Mouse (Mus musculus): ENCODE results near the gene Abat. TPM values are rescaled to one million over a fixed set of nuclear protein-coding genes. Genes with fewer than 3 reads are reported as not detected.
"Not testable (repeated sequence)": the region's sequence is repeated elsewhere in the genome, so short reads cannot be mapped to it uniquely, and the experiment has no call there.

Gene Abat
- polyA plus RNA-seq, 1 experiment from 2014 or later = 41.2 TPM

GRCm38 (mm10) chr16:8560079-8560478 lies 46.9 kb downstream of the Abat start:
- Histone ChIP-seq H3K4me1 (no peaks in the 10 kb centered on the region), H3K4me2 (no peak overlapping the region), H3K27me3 (replicated peaks) (no peaks in the 10 kb centered on the region), H3K9ac (no peak overlapping the region), H3K9me3 (peaks cover 22% of the 10 kb centered on the region), H3K4me3 (no peak overlapping the region), H3K27ac (replicated peaks) (no peak overlapping the region), H3K36me3 (peaks cover 10% of the 10 kb centered on the region; the same call in 1 of the 2 replicates)
- no peak for ATAC-seq (ENCODE audit: extremely low read depth, insufficient number of reproducible peaks, low FRiP score, low TSS enrichment)
- WGBS = 88% methylated on average over 17 of the region's 17 CpGs

GRCm38 (mm10) chr16:8561101-8561500 lies 47.9 kb downstream of the Abat start:
- not testable (repeated sequence) for H3K27ac ChIP-seq (replicated peaks); ATAC-seq (ENCODE audit: extremely low read depth, insufficient number of reproducible peaks, low FRiP score, low TSS enrichment); H3K9ac ChIP-seq; H3K27me3 ChIP-seq (replicated peaks); H3K4me1 ChIP-seq; H3K4me2 ChIP-seq; H3K4me3 ChIP-seq
- H3K36me3 ChIP-seq = peaks cover 10% of the 10 kb centered on the region; the same call in 1 of the 2 replicates
- WGBS = 51% methylated on average over 4 of the region's 4 CpGs
- peaks cover 22% of the 10 kb centered on the region for H3K9me3 ChIP-seq

DNA sequence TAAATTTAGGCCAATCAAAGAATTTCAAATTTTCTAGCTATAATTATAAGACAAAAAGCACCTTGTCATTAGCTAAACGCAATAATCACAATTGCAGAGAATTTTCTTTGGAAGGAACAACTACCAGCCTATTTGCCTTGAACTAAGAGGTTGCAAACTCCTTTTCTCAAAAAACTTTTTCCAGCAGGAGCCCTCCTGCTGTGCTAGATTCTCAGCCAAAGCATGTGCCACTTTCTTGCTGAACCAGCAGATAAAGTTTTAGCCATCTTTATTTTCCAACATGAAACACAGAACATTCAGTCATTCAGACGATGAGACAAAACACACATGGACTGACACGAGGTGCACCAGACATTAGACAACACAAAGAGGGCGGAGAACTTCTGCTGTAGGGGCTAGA lies 48.6 kb downstream of the Abat start:
- not testable (repeated sequence) for H3K9ac ChIP-seq; H3K4me2 ChIP-seq; H3K27ac ChIP-seq (replicated peaks); H3K4me3 ChIP-seq; H3K27me3 ChIP-seq (replicated peaks); ATAC-seq (ENCODE audit: extremely low read depth, insufficient number of reproducible peaks, low FRiP score, low TSS enrichment); H3K4me1 ChIP-seq
- Histone ChIP-seq H3K36me3 (peaks cover 10% of the 10 kb centered on the region; the same call in 1 of the 2 replicates), H3K9me3 (peaks cover 18% of the 10 kb centered on the region)
- WGBS = 40% methylated on average over 4 of the region's 4 CpGs

GRCm38 (mm10) chr16:8562827-8563226 lies 49.6 kb downstream of the Abat start:
- peaks cover 10% of the 10 kb centered on the region; the same call in 1 of the 2 replicates for H3K36me3 ChIP-seq
- 54% methylated on average over 3 of the region's 3 CpGs for WGBS
- not testable (repeated sequence) for H3K4me1 ChIP-seq; H3K4me2 ChIP-seq; H3K27ac ChIP-seq (replicated peaks); H3K4me3 ChIP-seq; H3K9ac ChIP-seq; H3K27me3 ChIP-seq (replicated peaks); ATAC-seq (ENCODE audit: extremely low read depth, insufficient number of reproducible peaks, low FRiP score, low TSS enrichment)
- H3K9me3 ChIP-seq = peaks cover 13% of the 10 kb centered on the region

DNA sequence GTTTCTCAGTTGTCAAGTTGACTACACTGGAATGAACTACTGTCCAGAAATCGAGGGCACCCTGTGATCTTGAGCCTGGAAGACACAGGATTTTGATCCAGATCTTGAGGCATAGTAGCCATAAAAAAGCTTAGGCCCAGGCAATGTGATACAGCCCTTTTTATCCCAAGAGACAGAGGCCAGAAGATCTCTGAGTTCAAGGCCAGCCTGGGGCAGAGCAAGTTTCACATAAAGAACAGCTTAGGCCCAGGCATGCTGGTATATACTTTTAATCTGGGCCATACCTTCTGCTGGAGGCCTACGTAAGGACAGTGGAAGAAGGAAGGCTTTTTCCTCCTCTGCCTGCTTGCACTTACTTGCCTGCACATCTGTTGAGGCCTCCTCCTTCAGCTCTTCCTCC lies 51.6 kb downstream of the Abat start:
- H3K9me3 ChIP-seq = peaks cover 4% of the 10 kb centered on the region
- 77% methylated on average over 2 of the region's 2 CpGs for WGBS
- H3K9ac ChIP-seq = no peak overlapping the region
- H3K4me1 ChIP-seq = peaks cover 21% of the 10 kb centered on the region
- ATAC-seq (ENCODE audit: extremely low read depth, insufficient number of reproducible peaks, low FRiP score, low TSS enrichment) = no peak
- no peak overlapping the region for H3K4me3 ChIP-seq
- H3K27ac ChIP-seq (replicated peaks) = no peak overlapping the region
- no peaks in the 10 kb centered on the region for H3K27me3 ChIP-seq (replicated peaks)
- H3K36me3 ChIP-seq = peaks cover 4% of the 10 kb centered on the region; the same call in 1 of the 2 replicates
- no peak overlapping the region for H3K4me2 ChIP-seq

- 80% methylated on average over 2 of the region's 2 CpGs for WGBS
- Histone ChIP-seq H3K27ac (replicated peaks) (no peak overlapping the region), H3K27me3 (replicated peaks) (no peaks in the 10 kb centered on the region), H3K4me1 (peaks cover 28% of the 10 kb centered on the region), H3K9ac (no peak overlapping the region), H3K4me3 (no peak overlapping the region), H3K36me3 (no peaks in the 10 kb centered on the region), H3K4me2 (no peak overlapping the region), H3K9me3 (no peaks in the 10 kb centered on the region)
- ATAC-seq (ENCODE audit: extremely low read depth, insufficient number of reproducible peaks, low FRiP score, low TSS enrichment) = no peak
Observed at GRCm38 (mm10) chr16:8565539-8565938, 52.3 kb downstream of the Abat start.

GRCm38 (mm10) chr16:8566115-8566711 lies 53.0 kb downstream of the Abat start:
- Histone ChIP-seq H3K9me3 (no peaks in the 10 kb centered on the region), H3K9ac (no peak overlapping the region), H3K4me3 (no peak overlapping the region), H3K27ac (replicated peaks) (no peak overlapping the region), H3K4me1 (peaks cover 30% of the 10 kb centered on the region), H3K4me2 (no peak overlapping the region), H3K27me3 (replicated peaks) (no peaks in the 10 kb centered on the region), H3K36me3 (no peaks in the 10 kb centered on the region)
- ATAC-seq (ENCODE audit: extremely low read depth, insufficient number of reproducible peaks, low FRiP score, low TSS enrichment) = no peak
- WGBS = 50% methylated on average over 3 of the region's 3 CpGs

DNA sequence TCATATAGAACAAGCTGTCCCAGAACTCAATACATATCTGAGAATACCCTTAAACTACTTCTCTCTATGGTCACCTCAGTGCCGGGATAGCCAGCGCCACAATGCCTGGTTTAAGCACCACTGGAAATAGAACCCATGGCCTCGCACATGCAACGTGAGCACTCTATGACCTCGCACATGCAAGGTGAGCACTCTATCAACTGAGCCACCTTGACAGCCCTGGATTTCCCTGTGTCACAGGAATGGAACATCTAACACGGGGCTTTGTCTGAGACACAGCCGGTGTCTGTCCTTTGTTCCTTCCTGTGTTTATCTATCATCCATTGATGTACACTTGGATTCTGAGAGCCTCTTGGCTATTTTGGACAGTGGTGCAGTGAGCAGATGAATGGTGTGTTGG lies 55.7 kb downstream of the Abat start:
- no peak overlapping the region for H3K4me2 ChIP-seq
- 49% methylated on average over 7 of the region's 7 CpGs for WGBS
- no peak overlapping the region for H3K27ac ChIP-seq (replicated peaks)
- H3K4me3 ChIP-seq = no peak overlapping the region
- H3K9me3 ChIP-seq = no peaks in the 10 kb centered on the region
- peaks cover 5% of the 10 kb centered on the region; the same call in 1 of the 2 replicates for H3K36me3 ChIP-seq
- H3K27me3 ChIP-seq (replicated peaks) = no peaks in the 10 kb centered on the region
- no peak for ATAC-seq (ENCODE audit: extremely low read depth, insufficient number of reproducible peaks, low FRiP score, low TSS enrichment)
- peaks cover 30% of the 10 kb centered on the region for H3K4me1 ChIP-seq
- H3K9ac ChIP-seq = no peak overlapping the region

GRCm38 (mm10) chr16:8570336-8570735 lies 57.1 kb downstream of the Abat start:
- no peak overlapping the region for H3K27ac ChIP-seq (replicated peaks)
- H3K4me1 ChIP-seq = peaks cover 30% of the 10 kb centered on the region
- H3K4me3 ChIP-seq = no peak overlapping the region
- H3K4me2 ChIP-seq = no peak overlapping the region
- ATAC-seq (ENCODE audit: extremely low read depth, insufficient number of reproducible peaks, low FRiP score, low TSS enrichment) = no peak
- H3K27me3 ChIP-seq (replicated peaks) = no peaks in the 10 kb centered on the region
- H3K9me3 ChIP-seq = no peaks in the 10 kb centered on the region
- H3K36me3 ChIP-seq = peaks cover 17% of the 10 kb centered on the region
- WGBS = 60% methylated on average over 12 of the region's 12 CpGs
- no peak overlapping the region for H3K9ac ChIP-seq

- ATAC-seq (ENCODE audit: extremely low read depth, insufficient number of reproducible peaks, low FRiP score, low TSS enrichment) = no peak
- Histone ChIP-seq H3K4me1 (peaks cover 30% of the 10 kb centered on the region), H3K9ac (no peak overlapping the region), H3K27me3 (replicated peaks) (no peaks in the 10 kb centered on the region), H3K36me3 (peaks cover 17% of the 10 kb centered on the region), H3K4me2 (no peak overlapping the region), H3K4me3 (no peak overlapping the region), H3K27ac (replicated peaks) (no peak overlapping the region), H3K9me3 (no peaks in the 10 kb centered on the region)
- WGBS = 78% methylated on average over 11 of the region's 11 CpGs
Observed at GRCm38 (mm10) chr16:8570901-8571615, 57.8 kb downstream of the Abat start.

DNA sequence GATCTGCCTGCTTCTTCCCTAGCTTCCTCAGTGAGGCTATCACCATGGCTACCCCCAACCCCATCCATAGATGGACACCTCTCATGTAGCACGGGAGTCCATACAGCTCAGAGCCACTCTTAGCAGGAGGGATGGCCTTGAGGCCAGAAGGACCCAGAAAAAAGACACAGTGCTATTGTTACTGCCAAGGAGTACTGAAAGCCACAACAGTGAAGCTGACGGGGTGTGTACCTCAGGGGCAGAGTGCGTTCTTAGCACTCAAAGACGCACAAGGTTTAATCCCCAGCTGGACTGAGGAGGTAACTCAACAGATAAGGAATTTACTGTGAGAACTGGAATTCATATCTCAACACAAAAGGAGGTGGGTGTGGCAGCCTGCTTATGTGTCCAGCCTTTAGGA lies 59.8 kb downstream of the Abat start:
- WGBS = 71% methylated on average over 4 of the region's 4 CpGs

GRCm38 (mm10) chr16:8573751-8574150 lies 60.5 kb downstream of the Abat start:
- WGBS = 45% methylated on average over 3 of the region's 3 CpGs
- no peak overlapping the region for H3K4me2 ChIP-seq
- H3K36me3 ChIP-seq = peaks cover 23% of the 10 kb centered on the region
- no peaks in the 10 kb centered on the region for H3K9me3 ChIP-seq
- peaks cover 19% of the 10 kb centered on the region for H3K4me1 ChIP-seq
- no peaks in the 10 kb centered on the region for H3K27me3 ChIP-seq (replicated peaks)
- H3K27ac ChIP-seq (replicated peaks) = no peak overlapping the region
- H3K4me3 ChIP-seq = no peak overlapping the region
- no peak overlapping the region for H3K9ac ChIP-seq
- ATAC-seq (ENCODE audit: extremely low read depth, insufficient number of reproducible peaks, low FRiP score, low TSS enrichment) = no peak

More for the DNA sequence above, 59.8 kb downstream of the Abat start:
- Histone ChIP-seq H3K4me1 (peaks cover 25% of the 10 kb centered on the region), H3K9me3 (no peaks in the 10 kb centered on the region), H3K4me2 (no peak overlapping the region), H3K9ac (no peak overlapping the region), H3K27me3 (replicated peaks) (no peaks in the 10 kb centered on the region), H3K36me3 (peaks cover 17% of the 10 kb centered on the region), H3K4me3 (no peak overlapping the region), H3K27ac (replicated peaks) (no peak overlapping the region)
- no peak for ATAC-seq (ENCODE audit: extremely low read depth, insufficient number of reproducible peaks, low FRiP score, low TSS enrichment)

All from heart, embryonic 13.5 days (tissue).